Mouse (Mus musculus) heart, adult 2 months (tissue): ENCODE data around the gene Itprid1.

Experiments
- EP300 ChIP-seq: fragments of 200-500 bp; IDR thresholded peaks from 2 replicates; pipeline ENCODE4 v1.6.1; 2011; ENCODE audit warnings: low read depth, low read length, control low read depth; ENCODE audit not compliant: insufficient read depth
- POLR2A ChIP-seq: fragments of 200-500 bp; IDR thresholded peaks from 2 replicates; pipeline ENCODE4 v1.6.1; 2011; ENCODE audit warnings: mild to moderate bottlenecking, low read depth, low read length, control low read depth; ENCODE audit not compliant: insufficient read depth

DNA sequence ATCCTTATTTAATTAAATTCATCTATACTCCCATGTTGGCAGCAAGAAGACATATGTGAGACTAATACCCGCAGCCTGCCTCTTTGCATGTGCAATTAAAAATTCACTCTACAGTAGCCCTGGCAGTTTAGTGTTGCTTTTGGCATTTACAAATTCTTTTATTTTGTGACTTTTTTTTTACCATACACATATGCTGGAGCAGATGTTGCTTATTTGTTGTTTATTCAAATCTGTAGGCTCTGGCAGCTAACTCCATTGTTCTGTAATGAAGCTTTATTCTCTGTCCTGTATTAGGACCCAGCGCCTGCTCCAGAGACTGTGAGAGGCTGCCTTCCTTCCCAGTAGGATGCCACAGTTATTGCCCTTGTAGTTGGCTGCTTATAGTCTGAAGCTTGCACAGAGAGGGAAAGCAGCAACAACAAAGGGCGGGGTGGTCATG, 83.6 kb downstream of the Itprid1 start:
- no peak for TF ChIP-seq POLR2A
- no peak for TF ChIP-seq EP300
